Mouse (Mus musculus): ENCODE data around the gene Atp1a3. TPM values are rescaled to one million over a fixed set of nuclear protein-coding genes. Genes with fewer than 3 reads are reported as not detected.

Gene Atp1a3
- polyA plus RNA-seq, 1 experiment from 2014 or later: 6.8 TPM

- no peak overlapping the region for H3K9ac ChIP-seq (replicated peaks; ENCODE audit: low read length)
- H3K4me2 ChIP-seq (ENCODE audit: low read depth, low read length): no peak overlapping the region
- no peaks in the 10 kb centered on the region for H3K27me3 ChIP-seq (ENCODE audit: control insufficient read depth, insufficient read depth, low read length)
- H3K4me1 ChIP-seq (ENCODE audit: control insufficient read depth, insufficient read depth, low read length): no peaks in the 10 kb centered on the region
- no peaks in the 10 kb centered on the region for H3K36me3 ChIP-seq (replicated peaks; ENCODE audit: control insufficient read depth, insufficient read depth, low read depth, low read length)
- ATAC-seq (replicated peaks; ENCODE audit: insufficient number of reproducible peaks, low FRiP score, low TSS enrichment, low read depth) (no peak), DNase-seq (ENCODE audit: low spot score) (no peak)
- no peak overlapping the region for H3K27ac ChIP-seq (replicated peaks; ENCODE audit: low read depth, low read length)
- H3K9me3 ChIP-seq (replicated peaks; ENCODE audit: control insufficient read depth, low read length): no peaks in the 10 kb centered on the region
- no peak overlapping the region for H3K4me3 ChIP-seq (ENCODE audit: low read depth, low read length)
- WGBS: 86% methylated on average over 7 of the region's 7 CpGs
Observed at GRCm38 (mm10) chr7:24980439-24980838, 25.3 kb downstream of the Atp1a3 start.

- Histone ChIP-seq H3K9ac (replicated peaks; ENCODE audit: low read length) (no peak overlapping the region), H3K27ac (replicated peaks; ENCODE audit: low read depth, low read length) (no peak overlapping the region), H3K27me3 (ENCODE audit: control insufficient read depth, insufficient read depth, low read length) (no peaks in the 10 kb centered on the region), H3K4me1 (ENCODE audit: control insufficient read depth, insufficient read depth, low read length) (no peaks in the 10 kb centered on the region), H3K9me3 (replicated peaks; ENCODE audit: control insufficient read depth, low read length) (no peaks in the 10 kb centered on the region), H3K4me2 (ENCODE audit: low read depth, low read length) (no peak overlapping the region), H3K4me3 (ENCODE audit: low read depth, low read length) (no peak overlapping the region), H3K36me3 (replicated peaks; ENCODE audit: control insufficient read depth, insufficient read depth, low read depth, low read length) (no peaks in the 10 kb centered on the region)
- ATAC-seq (replicated peaks; ENCODE audit: insufficient number of reproducible peaks, low FRiP score, low TSS enrichment, low read depth): no peak
- 85% methylated on average over 7 of the region's 7 CpGs for WGBS
- DNase-seq (ENCODE audit: low spot score): no peak
Observed at GRCm38 (mm10) chr7:24978781-24979180, 27.0 kb downstream of the Atp1a3 start.

DNA sequence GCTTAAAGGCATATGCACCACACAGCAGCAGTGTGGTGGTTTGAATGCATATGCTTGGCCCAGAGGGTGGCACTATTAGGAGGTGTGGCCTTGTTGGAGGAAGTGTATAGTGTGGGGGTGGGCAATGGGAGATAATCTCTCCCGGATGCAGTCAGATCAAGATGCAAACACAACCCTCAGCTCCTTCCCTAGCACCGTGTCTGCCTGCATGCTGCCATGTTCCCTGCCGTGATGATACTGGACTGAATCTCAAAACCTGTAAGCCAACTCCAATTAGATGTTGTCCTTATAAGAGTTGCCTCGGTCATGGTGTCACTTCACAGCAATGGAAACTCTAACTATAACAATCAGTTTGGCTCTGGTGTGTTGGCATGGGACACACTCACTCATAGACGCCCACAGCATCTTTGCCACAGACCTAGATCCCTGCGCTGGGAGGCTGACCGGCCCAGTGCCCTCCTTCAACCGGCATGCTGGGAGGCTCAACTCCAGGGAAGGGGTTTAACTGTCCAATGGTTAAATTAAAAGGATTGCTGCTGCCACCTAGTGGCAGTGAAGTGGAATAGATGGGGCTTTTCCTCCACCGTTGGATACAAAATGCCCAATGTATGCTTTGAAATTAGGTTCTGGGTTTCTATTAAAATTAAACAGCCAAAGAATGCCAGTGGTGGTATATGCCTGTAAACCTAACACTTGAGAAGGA is 30.7 kb downstream of the Atp1a3 start:
- no peaks in the 10 kb centered on the region for H3K36me3 ChIP-seq (replicated peaks; ENCODE audit: control insufficient read depth, insufficient read depth, low read depth, low read length)
- no peaks in the 10 kb centered on the region for H3K4me1 ChIP-seq (ENCODE audit: control insufficient read depth, insufficient read depth, low read length)
- H3K9me3 ChIP-seq (replicated peaks; ENCODE audit: control insufficient read depth, low read length): no peaks in the 10 kb centered on the region
- WGBS: 28% methylated on average over 9 of the region's 9 CpGs
- no peak overlapping the region for H3K9ac ChIP-seq (replicated peaks; ENCODE audit: low read length)
- H3K27me3 ChIP-seq (ENCODE audit: control insufficient read depth, insufficient read depth, low read length): no peaks in the 10 kb centered on the region
- H3K4me2 ChIP-seq (ENCODE audit: low read depth, low read length): no peak overlapping the region
- DNase-seq (ENCODE audit: low spot score) (peak; percentile 76), ATAC-seq (replicated peaks; ENCODE audit: insufficient number of reproducible peaks, low FRiP score, low TSS enrichment, low read depth) (no peak)
- H3K4me3 ChIP-seq (ENCODE audit: low read depth, low read length): no peak overlapping the region
- H3K27ac ChIP-seq (replicated peaks; ENCODE audit: low read depth, low read length): no peak overlapping the region

DNA sequence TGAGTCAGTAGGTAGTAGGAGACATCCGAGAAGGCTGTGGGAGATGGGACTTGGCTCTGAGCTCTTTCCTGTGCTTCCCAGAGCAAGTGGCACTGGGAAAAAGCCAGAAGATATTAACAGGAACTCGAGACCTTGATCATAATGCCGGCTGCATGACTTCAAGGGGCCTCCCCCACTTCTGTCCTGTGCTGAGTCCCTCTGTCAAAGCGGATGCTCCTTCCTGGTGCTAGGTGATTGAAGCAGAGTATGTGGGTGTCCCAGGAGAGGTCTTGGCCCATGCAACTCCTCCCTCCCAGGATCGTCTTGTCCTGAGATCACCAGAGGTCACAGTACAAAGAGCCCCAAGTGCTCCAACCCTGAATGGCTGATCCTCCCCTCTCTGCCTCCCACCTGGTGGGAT is 31.9 kb downstream of the Atp1a3 start:
- Histone ChIP-seq H3K4me2 (ENCODE audit: low read depth, low read length) (no peak overlapping the region), H3K4me1 (ENCODE audit: control insufficient read depth, insufficient read depth, low read length) (no peaks in the 10 kb centered on the region), H3K9me3 (replicated peaks; ENCODE audit: control insufficient read depth, low read length) (no peaks in the 10 kb centered on the region), H3K9ac (replicated peaks; ENCODE audit: low read length) (no peak overlapping the region), H3K27me3 (ENCODE audit: control insufficient read depth, insufficient read depth, low read length) (no peaks in the 10 kb centered on the region), H3K27ac (replicated peaks; ENCODE audit: low read depth, low read length) (no peak overlapping the region), H3K4me3 (ENCODE audit: low read depth, low read length) (no peak overlapping the region), H3K36me3 (replicated peaks; ENCODE audit: control insufficient read depth, insufficient read depth, low read depth, low read length) (no peaks in the 10 kb centered on the region)
- 66% methylated on average over 5 of the region's 5 CpGs for WGBS
- ATAC-seq (replicated peaks; ENCODE audit: insufficient number of reproducible peaks, low FRiP score, low TSS enrichment, low read depth) (no peak), DNase-seq (ENCODE audit: low spot score) (no peak)

- Histone ChIP-seq H3K4me1 (ENCODE audit: control insufficient read depth, insufficient read depth, low read length) (no peaks in the 10 kb centered on the region), H3K4me3 (ENCODE audit: low read depth, low read length) (no peak overlapping the region), H3K27me3 (ENCODE audit: control insufficient read depth, insufficient read depth, low read length) (no peaks in the 10 kb centered on the region), H3K9me3 (replicated peaks; ENCODE audit: control insufficient read depth, low read length) (no peaks in the 10 kb centered on the region), H3K9ac (replicated peaks; ENCODE audit: low read length) (no peak overlapping the region), H3K36me3 (replicated peaks; ENCODE audit: control insufficient read depth, insufficient read depth, low read depth, low read length) (no peaks in the 10 kb centered on the region), H3K4me2 (ENCODE audit: low read depth, low read length) (no peak overlapping the region), H3K27ac (replicated peaks; ENCODE audit: low read depth, low read length) (no peak overlapping the region)
- ATAC-seq (replicated peaks; ENCODE audit: insufficient number of reproducible peaks, low FRiP score, low TSS enrichment, low read depth) (no peak), DNase-seq (ENCODE audit: low spot score) (no peak)
- 80% methylated on average over 4 of the region's 4 CpGs for WGBS
Observed at GRCm38 (mm10) chr7:24973208-24973607, 32.5 kb downstream of the Atp1a3 start.

DNA sequence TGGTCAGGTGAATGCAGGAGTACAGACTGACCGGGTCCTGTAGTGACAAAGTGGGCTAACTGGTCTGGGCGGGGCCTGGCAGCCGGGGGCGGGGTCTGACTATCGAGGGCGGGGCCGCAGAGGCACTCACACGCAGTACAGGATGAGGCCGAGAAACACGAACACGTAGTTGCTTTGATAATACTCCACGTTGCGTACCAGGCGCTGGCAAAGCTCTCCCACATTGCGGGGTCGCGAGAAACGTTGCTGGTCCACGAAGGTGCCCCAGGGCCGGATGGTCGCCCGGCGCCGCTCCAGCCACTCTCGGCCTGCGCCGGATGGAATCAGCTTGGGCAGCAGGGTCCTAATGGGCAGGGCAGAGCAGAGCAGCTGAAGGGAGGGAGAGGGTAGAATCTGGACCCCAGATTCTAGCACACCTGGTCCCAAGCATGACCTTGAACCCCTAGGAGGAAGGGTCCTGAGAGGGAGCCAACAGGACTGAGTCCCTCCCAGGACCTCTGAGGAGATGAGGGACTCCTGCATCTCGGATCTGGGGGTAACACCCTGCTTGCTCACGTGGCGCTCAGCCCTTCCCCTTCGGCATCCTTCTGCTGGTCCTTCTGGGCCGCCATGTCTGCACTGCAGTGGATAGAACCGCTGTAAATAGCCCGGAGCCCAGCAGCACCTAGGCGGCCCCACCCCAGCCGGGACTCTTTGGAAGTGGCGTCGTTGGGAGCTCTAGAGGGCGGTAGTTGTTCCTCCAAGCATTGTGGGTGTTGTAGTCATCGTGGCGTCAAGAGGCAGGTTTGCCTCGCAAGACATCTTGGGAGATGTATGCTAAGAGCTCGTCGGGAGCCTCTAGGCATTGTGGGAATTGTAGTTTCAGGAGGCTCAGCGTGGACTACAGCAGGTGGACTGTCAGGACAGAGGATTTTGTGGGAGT is 33.5 kb downstream of the Atp1a3 start, which contains the start of gene Rabac1:
Gene Rabac1, minus strand, starts transcription at position 783 of the 922 bp plus-strand sequence.
- DNase-seq (ENCODE audit: low spot score) (peak; percentile 96), ATAC-seq (replicated peaks; ENCODE audit: insufficient number of reproducible peaks, low FRiP score, low TSS enrichment, low read depth) (peak; percentile 85)
- Histone ChIP-seq H3K27ac (replicated peaks; ENCODE audit: low read depth, low read length) (no peak within 1 kb of the TSS), H3K36me3 (replicated peaks; ENCODE audit: control insufficient read depth, insufficient read depth, low read depth, low read length) (no peaks in the 10 kb centered on the region), H3K9ac (replicated peaks; ENCODE audit: low read length) (peak within 1 kb of the TSS; percentile 64), H3K27me3 (ENCODE audit: control insufficient read depth, insufficient read depth, low read length) (no peaks in the 10 kb centered on the region), H3K4me2 (ENCODE audit: low read depth, low read length) (peak within 1 kb of the TSS; percentile 80), H3K4me3 (ENCODE audit: low read depth, low read length) (peak within 1 kb of the TSS; percentile 64), H3K4me1 (ENCODE audit: control insufficient read depth, insufficient read depth, low read length) (no peaks in the 10 kb centered on the region), H3K9me3 (replicated peaks; ENCODE audit: control insufficient read depth, low read length) (no peaks in the 10 kb centered on the region)
- WGBS: 0% methylated on average over 45 of the region's 45 CpGs

GRCm38 (mm10) chr7:24971261-24971971 is 34.3 kb downstream of the Atp1a3 start:
- Histone ChIP-seq H3K4me1 (ENCODE audit: control insufficient read depth, insufficient read depth, low read length) (no peaks in the 10 kb centered on the region), H3K27me3 (ENCODE audit: control insufficient read depth, insufficient read depth, low read length) (no peaks in the 10 kb centered on the region), H3K36me3 (replicated peaks; ENCODE audit: control insufficient read depth, insufficient read depth, low read depth, low read length) (no peaks in the 10 kb centered on the region), H3K9ac (replicated peaks; ENCODE audit: low read length) (no peak overlapping the region; the same call in 1 of the 2 replicates), H3K27ac (replicated peaks; ENCODE audit: low read depth, low read length) (no peak overlapping the region), H3K4me2 (ENCODE audit: low read depth, low read length) (peak overlapping the region; percentile 80), H3K4me3 (ENCODE audit: low read depth, low read length) (peak overlapping the region; percentile 64), H3K9me3 (replicated peaks; ENCODE audit: control insufficient read depth, low read length) (no peaks in the 10 kb centered on the region)
- ATAC-seq (replicated peaks; ENCODE audit: insufficient number of reproducible peaks, low FRiP score, low TSS enrichment, low read depth) (no peak), DNase-seq (ENCODE audit: low spot score) (peak; percentile 57)
- 11% methylated on average over 19 of the region's 19 CpGs for WGBS
